Mouse (Mus musculus) megakaryocyte, embryonic 14.5 days (primary cell): Measurements from ENCODE around the gene Adk. TPM values are rescaled to one million over a fixed set of nuclear protein-coding genes. Genes with fewer than 3 reads are reported as not detected.
A peak's percentile ranks its signal among the peaks of the same experiment; 100 is the strongest.

Experiments
- H3K27me3 ChIP-seq: replicated peaks from 2 replicates; pipeline ENCODE3; 2012; ENCODE audit warnings: inconsistent platforms
- H3K36me3 ChIP-seq: replicated peaks from 2 replicates; pipeline ENCODE3; 2012; ENCODE audit warnings: low read length, inconsistent platforms, mixed read lengths
- H3K4me1 ChIP-seq: 2 replicates; pipeline ENCODE4 v1.6.1; 2012; ENCODE audit warnings: inconsistent platforms
- H3K4me3 ChIP-seq: replicated peaks from 2 replicates; pipeline ENCODE3; 2012; ENCODE audit warnings: moderate library complexity, mild to moderate bottlenecking, inconsistent platforms
- H3K9me3 ChIP-seq: 2 replicates; pipeline ENCODE4 v1.6.1; 2012; ENCODE audit warnings: inconsistent platforms
- FLI1 ChIP-seq: IDR thresholded peaks from 2 replicates; pipeline ENCODE4 v1.6.1; 2012; ENCODE audit warnings: low read length, inconsistent platforms, mixed read lengths
- GATA1 ChIP-seq: IDR thresholded peaks from 3 replicates; pipeline ENCODE4 v1.6.1; 2012; ENCODE audit warnings: mixed read lengths, low read length, inconsistent platforms, borderline replicate concordance
- polyA plus RNA-seq: library from polyadenylated mRNA; stranded (reverse); fragments of >175 nt; gene quantifications from 2 replicates; pipeline ENCODE4 v1.2.3, GENCODE M21; 2012; ENCODE audit warnings: low replicate concordance; ENCODE audit not compliant: insufficient read depth

Gene Adk
- polyA plus RNA-seq, 1 experiment = 2.1 TPM

- Histone ChIP-seq H3K36me3 (peaks cover 11% of the 10 kb centered on the region), H3K4me1 (no peaks in the 10 kb centered on the region), H3K27me3 (no peaks in the 10 kb centered on the region), H3K4me3 (no peak overlapping the region), H3K9me3 (no peaks in the 10 kb centered on the region)
- TF ChIP-seq FLI1 (no peak), GATA1 (no peak)
Measured at GRCm38 (mm10) chr14:21241105-21241504, 188.7 kb downstream of the Adk start.

GRCm38 (mm10) chr14:21251386-21251785, 199.0 kb downstream of the Adk start:
- Histone ChIP-seq H3K36me3 (no peaks in the 10 kb centered on the region), H3K4me1 (no peaks in the 10 kb centered on the region), H3K4me3 (no peak overlapping the region), H3K27me3 (no peaks in the 10 kb centered on the region), H3K9me3 (no peaks in the 10 kb centered on the region)
- TF ChIP-seq FLI1 = no peak
- no peak for TF ChIP-seq GATA1

DNA sequence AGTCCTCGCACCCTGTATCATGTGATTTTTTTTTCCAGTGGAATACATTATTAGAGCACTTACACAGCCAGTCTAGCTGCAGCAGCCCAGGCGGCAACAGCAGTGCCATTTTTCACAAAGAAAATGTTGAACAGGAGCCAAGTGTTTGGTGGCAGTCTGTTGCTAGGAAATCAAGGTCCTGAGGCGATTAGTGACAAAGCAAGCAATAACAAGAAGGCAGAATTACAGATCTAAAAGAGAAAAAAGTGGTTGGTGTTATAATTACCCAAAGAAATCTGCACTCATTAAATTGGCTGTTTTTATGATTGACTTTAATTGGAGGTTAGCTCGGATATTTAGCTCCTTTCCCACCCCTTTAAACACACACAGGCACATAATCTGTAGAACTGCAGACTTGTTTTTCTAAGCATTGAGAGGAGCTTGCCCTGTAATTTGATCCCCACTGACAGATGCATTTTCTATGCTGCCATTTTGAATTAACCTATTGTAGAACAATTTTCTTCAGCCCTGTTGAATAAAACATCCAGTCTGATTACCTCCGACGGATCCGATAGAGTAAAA, 200.0 kb downstream of the Adk start:
- no peaks in the 10 kb centered on the region for H3K4me1 ChIP-seq
- H3K36me3 ChIP-seq = no peaks in the 10 kb centered on the region
- no peak overlapping the region for H3K4me3 ChIP-seq
- H3K9me3 ChIP-seq = no peaks in the 10 kb centered on the region
- TF ChIP-seq FLI1 (no peak), GATA1 (no peak)
- no peaks in the 10 kb centered on the region for H3K27me3 ChIP-seq

GRCm38 (mm10) chr14:21253321-21253992, 201.1 kb downstream of the Adk start:
- Histone ChIP-seq H3K36me3 (no peaks in the 10 kb centered on the region), H3K4me1 (no peaks in the 10 kb centered on the region), H3K4me3 (no peak overlapping the region), H3K9me3 (no peaks in the 10 kb centered on the region), H3K27me3 (no peaks in the 10 kb centered on the region)
- TF ChIP-seq FLI1 (no peak), GATA1 (no peak)

- H3K27me3 ChIP-seq = no peaks in the 10 kb centered on the region
- H3K36me3 ChIP-seq = no peaks in the 10 kb centered on the region
- no peaks in the 10 kb centered on the region for H3K9me3 ChIP-seq
- no peak overlapping the region for H3K4me3 ChIP-seq
- no peak for TF ChIP-seq FLI1
- no peak for TF ChIP-seq GATA1
- H3K4me1 ChIP-seq = no peaks in the 10 kb centered on the region
Measured at GRCm38 (mm10) chr14:21253993-21254339, 201.6 kb downstream of the Adk start.

GRCm38 (mm10) chr14:21268229-21268628, 215.9 kb downstream of the Adk start:
- Histone ChIP-seq H3K9me3 (no peaks in the 10 kb centered on the region), H3K4me3 (peak overlapping the region; percentile 73), H3K27me3 (no peaks in the 10 kb centered on the region), H3K4me1 (peaks cover 42% of the 10 kb centered on the region), H3K36me3 (no peaks in the 10 kb centered on the region)
- no peak for TF ChIP-seq GATA1
- TF ChIP-seq FLI1 = no peak

- Histone ChIP-seq H3K4me3 (no peak overlapping the region), H3K27me3 (no peaks in the 10 kb centered on the region), H3K9me3 (no peaks in the 10 kb centered on the region), H3K36me3 (no peaks in the 10 kb centered on the region), H3K4me1 (peaks cover 32% of the 10 kb centered on the region)
- TF ChIP-seq GATA1 (no peak), FLI1 (no peak)
Measured at GRCm38 (mm10) chr14:21271472-21271871, 219.1 kb downstream of the Adk start.

GRCm38 (mm10) chr14:21275786-21276185, 223.4 kb downstream of the Adk start:
- no peaks in the 10 kb centered on the region for H3K36me3 ChIP-seq
- H3K4me1 ChIP-seq = peaks cover 39% of the 10 kb centered on the region
- H3K27me3 ChIP-seq = no peaks in the 10 kb centered on the region
- H3K4me3 ChIP-seq = peak overlapping the region; percentile 31
- H3K9me3 ChIP-seq = no peaks in the 10 kb centered on the region
- TF ChIP-seq FLI1 (no peak), GATA1 (no peak)

- Histone ChIP-seq H3K4me3 (no peak overlapping the region), H3K36me3 (no peaks in the 10 kb centered on the region), H3K4me1 (peaks cover 25% of the 10 kb centered on the region), H3K27me3 (no peaks in the 10 kb centered on the region), H3K9me3 (no peaks in the 10 kb centered on the region)
- no peak for TF ChIP-seq GATA1
- TF ChIP-seq FLI1 = no peak
Measured at GRCm38 (mm10) chr14:21278290-21278689, 225.9 kb downstream of the Adk start.

- no peak overlapping the region for H3K4me3 ChIP-seq
- no peaks in the 10 kb centered on the region for H3K36me3 ChIP-seq
- peaks cover 25% of the 10 kb centered on the region for H3K4me1 ChIP-seq
- H3K27me3 ChIP-seq = no peaks in the 10 kb centered on the region
- TF ChIP-seq GATA1 (no peak), FLI1 (no peak)
- no peaks in the 10 kb centered on the region for H3K9me3 ChIP-seq
Measured at GRCm38 (mm10) chr14:21278907-21279535, 226.6 kb downstream of the Adk start.

GRCm38 (mm10) chr14:21280451-21280850, 228.1 kb downstream of the Adk start:
- H3K9me3 ChIP-seq = no peaks in the 10 kb centered on the region
- H3K4me1 ChIP-seq = peaks cover 20% of the 10 kb centered on the region
- H3K27me3 ChIP-seq = no peaks in the 10 kb centered on the region
- no peak for TF ChIP-seq FLI1
- TF ChIP-seq GATA1 = no peak
- no peak overlapping the region for H3K4me3 ChIP-seq
- no peaks in the 10 kb centered on the region for H3K36me3 ChIP-seq
